Mouse (Mus musculus): Measurements from ENCODE around the gene Nucb1. TPM values are rescaled to one million over a fixed set of nuclear protein-coding genes. Genes with fewer than 3 reads are reported as not detected.
A peak's percentile ranks its signal among the peaks of the same experiment; 100 is the strongest.
"Not testable (repeated sequence)": the region's sequence is repeated elsewhere in the genome, so short reads cannot be mapped to it uniquely, and the experiment has no call there.

Nucb1 gene
- polyA plus RNA-seq, 1 experiment: 405 TPM

DNA sequence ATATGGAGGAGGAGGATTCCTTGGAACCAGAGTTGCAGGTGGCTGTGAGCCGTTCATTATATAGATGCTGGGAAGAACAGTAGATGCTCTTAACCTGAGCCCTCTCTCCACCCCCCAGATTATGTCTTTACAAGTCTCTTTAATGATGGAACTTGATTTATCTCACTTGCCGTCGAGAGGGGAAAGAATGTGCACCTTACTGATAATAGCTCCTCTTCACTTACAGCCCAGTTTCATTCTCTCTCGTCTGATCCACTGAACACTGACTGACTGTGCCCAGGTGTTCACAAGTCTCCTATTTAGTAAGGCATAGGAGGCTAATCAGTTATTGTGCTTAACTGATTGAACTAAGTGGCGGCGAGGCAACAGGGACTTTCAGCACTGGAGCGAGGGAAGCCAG, 20.6 kb downstream of the Nucb1 start:
- Histone ChIP-seq H3K36me3 (ENCODE audit: control insufficient read depth, insufficient read depth, low read length) (no peaks in the 10 kb centered on the region; the same call in 1 of the 2 replicates), H3K27ac (ENCODE audit: insufficient read depth, low read depth, low read length) (no peak overlapping the region), H3K27me3 (replicated peaks; ENCODE audit: control insufficient read depth, insufficient read depth, low read length) (no peaks in the 10 kb centered on the region), H3K4me1 (ENCODE audit: control insufficient read depth, insufficient read depth, low read length) (peaks cover 10% of the 10 kb centered on the region), H3K4me3 (ENCODE audit: insufficient read depth, low read depth, low read length) (no peak overlapping the region)
- no peak for DNase-seq
- TF ChIP-seq POLR2A (IDR thresholded peaks at IDR 0.05; ENCODE audit: low read depth, low read length) (no peak), CTCF (conservative IDR thresholded peaks at IDR 0.05; ENCODE audit: insufficient read depth, insufficient read length, low read depth, low read length) (no peak)
- 83% methylated on average over 7 of the region's 7 CpGs for WGBS

GRCm38 (mm10) chr7:45488293-45489204, 21.7 kb downstream of the Nucb1 start, which contains the start of gene Dhdh:
Dhdh (minus strand) TSS chr7:45488805.
- DNase-seq: peak; percentile 78
- no peak within 1 kb of the TSS for H3K27ac ChIP-seq (ENCODE audit: insufficient read depth, low read depth, low read length)
- H3K4me3 ChIP-seq (ENCODE audit: insufficient read depth, low read depth, low read length): peak within 1 kb of the TSS; percentile 59
- H3K4me1 ChIP-seq (ENCODE audit: control insufficient read depth, insufficient read depth, low read length): peaks cover 10% of the 10 kb centered on the region
- TF ChIP-seq POLR2A (IDR thresholded peaks at IDR 0.05; ENCODE audit: low read depth, low read length) (no peak), CTCF (conservative IDR thresholded peaks at IDR 0.05; ENCODE audit: insufficient read depth, insufficient read length, low read depth, low read length) (no peak)
- no peaks in the 10 kb centered on the region for H3K27me3 ChIP-seq (replicated peaks; ENCODE audit: control insufficient read depth, insufficient read depth, low read length)
- WGBS: 18% methylated on average over 38 of the region's 38 CpGs
- H3K36me3 ChIP-seq (ENCODE audit: control insufficient read depth, insufficient read depth, low read length): no peaks in the 10 kb centered on the region

- DNase-seq: no peak
- Histone ChIP-seq H3K27me3 (replicated peaks; ENCODE audit: control insufficient read depth, insufficient read depth, low read length) (no peaks in the 10 kb centered on the region), H3K36me3 (ENCODE audit: control insufficient read depth, insufficient read depth, low read length) (no peaks in the 10 kb centered on the region), H3K4me3 (ENCODE audit: insufficient read depth, low read depth, low read length) (no peak overlapping the region), H3K4me1 (ENCODE audit: control insufficient read depth, insufficient read depth, low read length) (peaks cover 10% of the 10 kb centered on the region), H3K27ac (ENCODE audit: insufficient read depth, low read depth, low read length) (no peak overlapping the region)
- TF ChIP-seq POLR2A (IDR thresholded peaks at IDR 0.05; ENCODE audit: low read depth, low read length) (no peak), CTCF (conservative IDR thresholded peaks at IDR 0.05; ENCODE audit: insufficient read depth, insufficient read length, low read depth, low read length) (no peak)
- WGBS: 72% methylated on average over 11 of the region's 11 CpGs
Observed at GRCm38 (mm10) chr7:45487861-45488292, 22.3 kb downstream of the Nucb1 start.

- Histone ChIP-seq H3K36me3 (ENCODE audit: control insufficient read depth, insufficient read depth, low read length) (no peaks in the 10 kb centered on the region), H3K4me1 (ENCODE audit: control insufficient read depth, insufficient read depth, low read length) (peaks cover 10% of the 10 kb centered on the region), H3K27me3 (replicated peaks; ENCODE audit: control insufficient read depth, insufficient read depth, low read length) (no peaks in the 10 kb centered on the region), H3K27ac (ENCODE audit: insufficient read depth, low read depth, low read length) (no peak within 1 kb of the TSS), H3K4me3 (ENCODE audit: insufficient read depth, low read depth, low read length) (no peak within 1 kb of the TSS)
- WGBS: 77% methylated on average over 12 of the region's 12 CpGs
- DNase-seq: peak; percentile 56
- no peak for TF ChIP-seq POLR2A (IDR thresholded peaks at IDR 0.05; ENCODE audit: low read depth, low read length)
- TF ChIP-seq CTCF (conservative IDR thresholded peaks at IDR 0.05; ENCODE audit: insufficient read depth, insufficient read length, low read depth, low read length): no peak
Observed at GRCm38 (mm10) chr7:45486761-45487415, 23.3 kb downstream of the Nucb1 start, which contains the start of gene Gm45808. Gm45808 (minus strand) TSS chr7:45486811.

GRCm38 (mm10) chr7:45486158-45486557, 24.0 kb downstream of the Nucb1 start:
- DNase-seq: no peak
- Histone ChIP-seq H3K27ac (ENCODE audit: insufficient read depth, low read depth, low read length) (no peak overlapping the region), H3K4me1 (ENCODE audit: control insufficient read depth, insufficient read depth, low read length) (peaks cover 8% of the 10 kb centered on the region), H3K27me3 (replicated peaks; ENCODE audit: control insufficient read depth, insufficient read depth, low read length) (no peaks in the 10 kb centered on the region), H3K36me3 (ENCODE audit: control insufficient read depth, insufficient read depth, low read length) (no peaks in the 10 kb centered on the region), H3K4me3 (ENCODE audit: insufficient read depth, low read depth, low read length) (no peak overlapping the region)
- TF ChIP-seq POLR2A (IDR thresholded peaks at IDR 0.05; ENCODE audit: low read depth, low read length) (no peak), CTCF (conservative IDR thresholded peaks at IDR 0.05; ENCODE audit: insufficient read depth, insufficient read length, low read depth, low read length) (no peak)
- WGBS: 78% methylated on average over 7 of the region's 7 CpGs

DNA sequence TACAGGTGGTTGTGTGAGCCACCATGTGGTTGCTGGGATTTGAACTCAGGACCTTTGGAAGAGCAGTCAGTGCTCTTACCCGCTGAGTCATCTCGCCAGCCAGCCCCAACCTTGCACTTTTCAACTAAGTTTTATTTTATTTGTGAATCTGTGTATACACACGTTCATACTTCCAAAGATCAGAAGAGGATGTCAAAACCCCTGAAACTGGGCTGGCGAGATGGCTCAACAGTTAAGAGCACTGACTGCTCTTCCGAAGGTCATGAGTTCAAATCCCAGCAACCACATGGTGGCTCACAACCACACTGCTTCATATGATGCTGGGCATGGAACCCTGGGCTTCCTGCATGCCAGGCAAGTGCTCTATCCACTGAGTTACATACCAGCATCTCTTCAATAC, 25.2 kb downstream of the Nucb1 start:
- H3K27ac ChIP-seq (ENCODE audit: insufficient read depth, low read depth, low read length); H3K4me3 ChIP-seq (ENCODE audit: insufficient read depth, low read depth, low read length); DNase-seq; H3K36me3 ChIP-seq (ENCODE audit: control insufficient read depth, insufficient read depth, low read length); H3K4me1 ChIP-seq (ENCODE audit: control insufficient read depth, insufficient read depth, low read length); H3K27me3 ChIP-seq (replicated peaks; ENCODE audit: control insufficient read depth, insufficient read depth, low read length): not testable (repeated sequence)
- WGBS: 93% methylated on average over 5 of the region's 5 CpGs

GRCm38 (mm10) chr7:45482166-45482565, 28.0 kb downstream of the Nucb1 start:
- DNase-seq: no peak
- no peaks in the 10 kb centered on the region for H3K36me3 ChIP-seq (ENCODE audit: control insufficient read depth, insufficient read depth, low read length)
- no peak overlapping the region for H3K4me3 ChIP-seq (ENCODE audit: insufficient read depth, low read depth, low read length)
- no peaks in the 10 kb centered on the region for H3K27me3 ChIP-seq (replicated peaks; ENCODE audit: control insufficient read depth, insufficient read depth, low read length)
- no peak overlapping the region for H3K27ac ChIP-seq (ENCODE audit: insufficient read depth, low read depth, low read length)
- H3K4me1 ChIP-seq (ENCODE audit: control insufficient read depth, insufficient read depth, low read length): no peaks in the 10 kb centered on the region; the same call in 1 of the 2 replicates
- TF ChIP-seq CTCF (conservative IDR thresholded peaks at IDR 0.05; ENCODE audit: insufficient read depth, insufficient read length, low read depth, low read length): no peak
- TF ChIP-seq POLR2A (IDR thresholded peaks at IDR 0.05; ENCODE audit: low read depth, low read length): no peak
- 94% methylated on average over 1 of the region's 1 CpGs for WGBS

Data from kidney, adult 2 months (tissue).